ENCODE assay signal across 22 mouse cellular contexts in genomic region chr13:79393938-79394337, GRCm38 (mm10).
DNase-seq lines count a peak whose midpoint lies in the region; ATAC-seq lines count a peak whose summit lies in the region.
"Had no signal": no experiment of that assay in that cellular context is flagged by ENCODE, and none has a peak within 500 bp of the region (broad histone marks: within the 10 kb centered on the region; RNA-seq: fewer than 3 reads in every experiment).

No protein-coding gene starts in this region.

- H3K27ac ChIP-seq in hindbrain, embryonic 11.5 days (ENCODE audit: low read depth, low read length) = no peak overlapping the region
- H3K27ac ChIP-seq in hindbrain, embryonic 13.5 days = no peak overlapping the region
- H3K27ac ChIP-seq in neural tube, embryonic 12.5 days = no peak overlapping the region
- no peak overlapping the region for H3K27ac ChIP-seq in forebrain, embryonic 15.5 days (replicated peaks)
- H3K27ac ChIP-seq: embryonic facial prominence, embryonic 13.5 days; hindbrain, embryonic 10.5 days; left cerebral cortex, adult 2 months had no signal

- H3K4me1 ChIP-seq in hindbrain, embryonic 11.5 days (replicated peaks; ENCODE audit: control insufficient read depth, insufficient read depth, low read length) = no peaks in the 10 kb centered on the region
- no peaks in the 10 kb centered on the region for H3K4me1 ChIP-seq in hindbrain, embryonic 13.5 days (replicated peaks)
- H3K4me1 ChIP-seq in neural tube, embryonic 12.5 days = no peaks in the 10 kb centered on the region
- H3K4me1 ChIP-seq in forebrain, embryonic 15.5 days = 0 out of 2 replicates have a peak, but pooled peaks cover 5% of the 10 kb centered on the region
- H3K4me1 ChIP-seq: embryonic facial prominence, embryonic 13.5 days; megakaryocyte, embryonic 14.5 days had no signal

- peak; percentile 22 for DNase-seq in hindbrain, embryonic 11.5 days (ENCODE audit: low spot score)
- no peak for DNase-seq in neural tube, embryonic 10.5 days (ENCODE audit: extremely low spot score, low spot score)
- no peak for DNase-seq in layer of hippocampus, adult 18-20 months (ENCODE audit: low spot score in 2 of 2)
- no peak for DNase-seq in heart, adult 9 months (ENCODE audit: low spot score in 2 of 2)
- DNase-seq: adrenal gland, postnatal 14 days; cerebellum, adult 11-12 months; cerebellum, postnatal 36 days; gastrocnemius, postnatal 36 days; kidney, adult 8-10 months; kidney, postnatal 14 days; layer of hippocampus, adult 9-11 months; left cerebral cortex, postnatal 4 days; liver; lung, postnatal 14 days had no signal

- no peaks in the 10 kb centered on the region for H3K36me3 ChIP-seq in hindbrain, embryonic 11.5 days (ENCODE audit: control insufficient read depth, insufficient read depth, low read length)
- no peaks in the 10 kb centered on the region for H3K36me3 ChIP-seq in hindbrain, embryonic 13.5 days
- no peaks in the 10 kb centered on the region for H3K36me3 ChIP-seq in neural tube, embryonic 12.5 days
- H3K36me3 ChIP-seq in forebrain, embryonic 15.5 days = no peaks in the 10 kb centered on the region
- H3K36me3 ChIP-seq: embryonic facial prominence, embryonic 13.5 days; G1E; hindbrain, embryonic 10.5 days had no signal

- no peak overlapping the region for H3K4me2 ChIP-seq in hindbrain, embryonic 11.5 days (replicated peaks; ENCODE audit: low read depth, low read length)
- no peak overlapping the region for H3K4me2 ChIP-seq in hindbrain, embryonic 13.5 days
- H3K4me2 ChIP-seq in neural tube, embryonic 12.5 days (replicated peaks) = no peak overlapping the region
- no peak overlapping the region for H3K4me2 ChIP-seq in forebrain, embryonic 15.5 days (replicated peaks)
- H3K4me2 ChIP-seq: embryonic facial prominence, embryonic 13.5 days had no signal

- H3K4me3 ChIP-seq in hindbrain, embryonic 11.5 days (ENCODE audit: low read depth, low read length) = no peak overlapping the region
- no peak overlapping the region for H3K4me3 ChIP-seq in hindbrain, embryonic 13.5 days
- no peak overlapping the region for H3K4me3 ChIP-seq in neural tube, embryonic 12.5 days
- no peak overlapping the region for H3K4me3 ChIP-seq in forebrain, embryonic 15.5 days
- H3K4me3 ChIP-seq: embryonic facial prominence, embryonic 13.5 days; hindbrain, embryonic 10.5 days; left cerebral cortex, adult 2 months; megakaryocyte, embryonic 14.5 days had no signal

- no peaks in the 10 kb centered on the region for H3K27me3 ChIP-seq in hindbrain, embryonic 11.5 days (ENCODE audit: control insufficient read depth, insufficient read depth, low read length)
- no peaks in the 10 kb centered on the region for H3K27me3 ChIP-seq in hindbrain, embryonic 13.5 days
- no peaks in the 10 kb centered on the region for H3K27me3 ChIP-seq in neural tube, embryonic 12.5 days (replicated peaks)
- H3K27me3 ChIP-seq in forebrain, embryonic 15.5 days = no peaks in the 10 kb centered on the region
- H3K27me3 ChIP-seq: embryonic facial prominence, embryonic 13.5 days; megakaryocyte, embryonic 14.5 days had no signal

- H3K9ac ChIP-seq in hindbrain, embryonic 11.5 days (ENCODE audit: low read depth, low read length) = no peak overlapping the region
- H3K9ac ChIP-seq in hindbrain, embryonic 13.5 days = no peak overlapping the region
- no peak overlapping the region for H3K9ac ChIP-seq in neural tube, embryonic 12.5 days
- no peak overlapping the region for H3K9ac ChIP-seq in forebrain, embryonic 15.5 days (replicated peaks)
- H3K9ac ChIP-seq: embryonic facial prominence, embryonic 13.5 days had no signal

- H3K9me3 ChIP-seq in hindbrain, embryonic 11.5 days (ENCODE audit: control insufficient read depth, low read length) = no peaks in the 10 kb centered on the region
- no peaks in the 10 kb centered on the region for H3K9me3 ChIP-seq in hindbrain, embryonic 13.5 days
- no peaks in the 10 kb centered on the region; the same call in 1 of the 2 replicates for H3K9me3 ChIP-seq in neural tube, embryonic 12.5 days
- no peaks in the 10 kb centered on the region for H3K9me3 ChIP-seq in forebrain, embryonic 15.5 days
- H3K9me3 ChIP-seq: embryonic facial prominence, embryonic 13.5 days; G1E; hindbrain, embryonic 10.5 days; megakaryocyte, embryonic 14.5 days had no signal

- peak; percentile 73 for ATAC-seq in hindbrain, embryonic 11.5 days (ENCODE audit: low FRiP score)
- ATAC-seq in hindbrain, embryonic 13.5 days (ENCODE audit: low FRiP score) = no peak
- 0 out of 2 replicates have a peak, but pooled peaks have one; percentile 21 for ATAC-seq in neural tube, embryonic 12.5 days (ENCODE audit: low FRiP score, low read depth)
- peak; percentile 89 for ATAC-seq in forebrain, embryonic 15.5 days (replicated peaks)

- 52% methylated on average over 3 of the region's 3 CpGs for WGBS in hindbrain, embryonic 11.5 days
- WGBS in hindbrain, embryonic 13.5 days = 25% methylated on average over 3 of the region's 3 CpGs
- WGBS in neural tube, embryonic 12.5 days = 30% methylated on average over 3 of the region's 3 CpGs
- WGBS in forebrain, embryonic 15.5 days = 9% methylated on average over 3 of the region's 3 CpGs
